Mouse (Mus musculus) megakaryocyte, embryonic 14.5 days (primary cell): ENCODE results near the gene Tnrc6b. TPM values are rescaled to one million over a fixed set of nuclear protein-coding genes. Genes with fewer than 3 reads are reported as not detected.

Experiments used
- H3K27me3 ChIP-seq: replicated peaks from 2 replicates; pipeline ENCODE3; 2012; ENCODE audit warnings: inconsistent platforms
- H3K36me3 ChIP-seq: replicated peaks from 2 replicates; pipeline ENCODE3; 2012; ENCODE audit warnings: low read length, inconsistent platforms, mixed read lengths
- H3K4me1 ChIP-seq: 2 replicates; pipeline ENCODE4 v1.6.1; 2012; ENCODE audit warnings: inconsistent platforms
- H3K4me3 ChIP-seq: replicated peaks from 2 replicates; pipeline ENCODE3; 2012; ENCODE audit warnings: moderate library complexity, mild to moderate bottlenecking, inconsistent platforms
- H3K9me3 ChIP-seq: 2 replicates; pipeline ENCODE4 v1.6.1; 2012; ENCODE audit warnings: inconsistent platforms
- FLI1 ChIP-seq: IDR thresholded peaks from 2 replicates; pipeline ENCODE4 v1.6.1; 2012; ENCODE audit warnings: low read length, inconsistent platforms, mixed read lengths
- GATA1 ChIP-seq: IDR thresholded peaks from 3 replicates; pipeline ENCODE4 v1.6.1; 2012; ENCODE audit warnings: mixed read lengths, low read length, inconsistent platforms, borderline replicate concordance
- polyA plus RNA-seq: library from polyadenylated mRNA; stranded (reverse); fragments of >175 nt; gene quantifications from 2 replicates; pipeline ENCODE4 v1.2.3, GENCODE M21; 2012; ENCODE audit warnings: low replicate concordance; ENCODE audit not compliant: insufficient read depth

The Tnrc6b gene
- polyA plus RNA-seq, 1 experiment: 19.3 TPM

- Histone ChIP-seq H3K27me3 (no peaks in the 10 kb centered on the region), H3K4me3 (no peak overlapping the region), H3K9me3 (no peaks in the 10 kb centered on the region), H3K4me1 (peaks cover 78% of the 10 kb centered on the region), H3K36me3 (peaks cover 53% of the 10 kb centered on the region)
- no peak for TF ChIP-seq GATA1
- no peak for TF ChIP-seq FLI1
Measured at GRCm38 (mm10) chr15:80822276-80822675, 111.2 kb downstream of the Tnrc6b start.

DNA sequence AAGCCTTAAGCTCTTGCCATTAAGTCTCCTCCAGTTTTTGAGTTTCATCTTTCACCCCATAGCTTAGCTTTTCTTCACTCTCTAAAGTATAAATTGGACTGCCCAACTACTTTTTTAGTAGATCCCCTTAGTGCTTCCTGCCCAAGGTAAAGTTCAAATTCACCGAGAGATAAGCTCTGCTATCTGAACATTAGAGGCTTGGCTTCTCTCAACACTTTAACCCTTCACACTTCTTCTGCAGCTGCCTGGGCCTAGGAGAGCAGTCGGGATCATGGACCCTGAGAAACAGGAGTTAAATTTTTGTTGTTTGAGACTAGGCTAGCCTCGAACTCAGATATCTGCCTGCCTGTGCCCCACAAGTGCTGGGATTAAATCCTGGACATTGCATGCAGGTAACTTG lies 120.1 kb downstream of the Tnrc6b start:
- TF ChIP-seq GATA1: no peak
- no peak for TF ChIP-seq FLI1
- Histone ChIP-seq H3K4me1 (peaks cover 85% of the 10 kb centered on the region), H3K4me3 (no peak overlapping the region)

DNA sequence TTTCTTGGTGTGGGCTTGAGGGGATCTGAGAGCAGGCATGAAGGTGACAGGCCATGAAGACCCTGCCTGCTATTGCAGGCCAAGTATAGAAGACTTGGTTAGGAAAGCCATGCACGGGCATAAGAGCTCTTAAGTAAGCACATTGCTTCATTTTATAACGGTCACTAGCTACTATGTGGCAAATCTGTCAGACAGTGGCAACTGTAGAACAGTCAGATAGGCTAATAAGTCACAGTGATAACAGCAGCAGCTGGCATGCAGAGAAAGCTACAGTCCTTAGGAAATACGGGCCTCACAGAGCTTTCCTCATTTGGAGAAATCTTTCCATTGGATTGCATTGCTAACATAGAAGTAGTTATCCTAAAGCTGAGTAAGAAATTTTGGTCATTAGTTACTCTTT lies 121.7 kb downstream of the Tnrc6b start:
- TF ChIP-seq FLI1 (no peak), GATA1 (no peak)
- H3K27me3 ChIP-seq: no peaks in the 10 kb centered on the region
- no peak overlapping the region for H3K4me3 ChIP-seq
- no peaks in the 10 kb centered on the region for H3K9me3 ChIP-seq
- H3K4me1 ChIP-seq: peaks cover 86% of the 10 kb centered on the region
- H3K36me3 ChIP-seq: peaks cover 39% of the 10 kb centered on the region

More for the DNA sequence above, 120.1 kb downstream of the Tnrc6b start:
- H3K9me3 ChIP-seq: no peaks in the 10 kb centered on the region
- H3K27me3 ChIP-seq: no peaks in the 10 kb centered on the region
- peaks cover 36% of the 10 kb centered on the region for H3K36me3 ChIP-seq

GRCm38 (mm10) chr15:80836246-80836645 lies 125.1 kb downstream of the Tnrc6b start:
- peaks cover 84% of the 10 kb centered on the region for H3K4me1 ChIP-seq
- no peak overlapping the region for H3K4me3 ChIP-seq
- peaks cover 32% of the 10 kb centered on the region for H3K36me3 ChIP-seq
- H3K27me3 ChIP-seq: no peaks in the 10 kb centered on the region
- H3K9me3 ChIP-seq: no peaks in the 10 kb centered on the region
- no peak for TF ChIP-seq GATA1
- no peak for TF ChIP-seq FLI1

DNA sequence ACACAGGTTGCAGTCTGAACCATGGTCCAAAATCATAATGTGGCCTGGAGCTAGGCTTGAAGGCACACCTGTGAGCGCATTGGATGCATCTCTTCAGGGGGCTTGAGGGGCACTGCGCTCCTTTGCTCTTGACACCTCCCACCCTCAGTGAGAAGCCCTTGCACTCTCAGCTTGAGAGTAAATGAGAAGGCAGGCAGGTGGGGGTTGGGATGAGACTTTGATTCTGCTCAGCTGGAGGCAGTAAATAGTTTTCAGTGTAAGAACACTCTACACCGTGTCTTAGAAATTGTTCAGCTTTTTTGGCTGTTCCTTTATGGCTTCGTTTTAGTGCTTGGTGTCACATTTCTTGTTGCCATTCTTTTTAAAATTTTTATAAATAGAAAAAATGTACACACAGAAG lies 127.7 kb downstream of the Tnrc6b start:
- Histone ChIP-seq H3K36me3 (peaks cover 32% of the 10 kb centered on the region), H3K4me1 (peaks cover 89% of the 10 kb centered on the region), H3K4me3 (peak overlapping the region; percentile 28), H3K9me3 (no peaks in the 10 kb centered on the region), H3K27me3 (no peaks in the 10 kb centered on the region)
- no peak for TF ChIP-seq GATA1
- TF ChIP-seq FLI1: no peak

GRCm38 (mm10) chr15:80839653-80840420 lies 128.7 kb downstream of the Tnrc6b start:
- Histone ChIP-seq H3K27me3 (no peaks in the 10 kb centered on the region), H3K36me3 (peaks cover 29% of the 10 kb centered on the region), H3K9me3 (no peaks in the 10 kb centered on the region), H3K4me3 (no peak overlapping the region), H3K4me1 (peaks cover 89% of the 10 kb centered on the region)
- TF ChIP-seq FLI1 (no peak), GATA1 (no peak)

DNA sequence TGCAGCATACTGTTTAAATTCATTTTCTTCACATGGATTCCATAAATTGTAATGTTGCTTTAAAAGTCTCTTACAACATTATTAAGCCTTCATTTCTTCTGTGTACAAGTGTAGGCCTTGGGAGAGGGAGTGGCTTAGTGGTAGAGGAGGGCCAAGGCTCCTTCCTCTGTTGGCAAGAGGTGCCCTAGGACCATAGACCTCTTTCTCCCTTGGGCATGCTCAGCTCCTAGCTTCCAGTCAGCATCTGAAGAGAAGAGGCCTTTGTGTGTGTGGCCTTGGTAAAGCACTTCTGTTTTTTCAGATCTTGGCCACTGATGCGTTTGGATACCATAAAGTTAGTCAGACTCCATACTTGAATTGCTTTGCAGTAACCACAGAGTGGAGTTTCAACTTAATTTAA lies 133.1 kb downstream of the Tnrc6b start:
- Histone ChIP-seq H3K9me3 (no peaks in the 10 kb centered on the region), H3K36me3 (peaks cover 31% of the 10 kb centered on the region), H3K4me1 (peaks cover 68% of the 10 kb centered on the region), H3K27me3 (no peaks in the 10 kb centered on the region), H3K4me3 (peak overlapping the region; percentile 31)
- TF ChIP-seq FLI1: no peak
- TF ChIP-seq GATA1: no peak

DNA sequence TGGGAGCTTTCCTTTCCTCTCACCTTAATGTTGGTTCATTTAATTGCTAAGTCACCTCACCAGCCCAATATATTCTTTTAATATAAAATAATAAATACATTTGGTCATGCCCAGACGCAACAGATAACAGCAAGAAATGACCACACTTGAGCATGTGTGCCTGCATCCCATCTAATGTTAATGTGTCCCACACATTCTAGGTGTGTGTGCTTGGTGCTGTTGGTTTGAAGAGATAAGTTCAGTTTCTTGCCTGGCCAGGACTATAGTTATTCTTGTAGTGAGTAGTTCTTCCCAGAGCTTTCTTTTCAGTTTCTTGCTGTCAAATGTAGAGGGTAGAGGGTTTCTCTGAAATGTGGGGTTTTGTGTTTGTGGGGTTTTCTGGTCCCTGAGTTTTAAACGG lies 133.8 kb downstream of the Tnrc6b start:
- Histone ChIP-seq H3K9me3 (no peaks in the 10 kb centered on the region), H3K36me3 (peaks cover 33% of the 10 kb centered on the region), H3K4me3 (no peak overlapping the region), H3K4me1 (peaks cover 68% of the 10 kb centered on the region), H3K27me3 (no peaks in the 10 kb centered on the region)
- no peak for TF ChIP-seq FLI1
- no peak for TF ChIP-seq GATA1

DNA sequence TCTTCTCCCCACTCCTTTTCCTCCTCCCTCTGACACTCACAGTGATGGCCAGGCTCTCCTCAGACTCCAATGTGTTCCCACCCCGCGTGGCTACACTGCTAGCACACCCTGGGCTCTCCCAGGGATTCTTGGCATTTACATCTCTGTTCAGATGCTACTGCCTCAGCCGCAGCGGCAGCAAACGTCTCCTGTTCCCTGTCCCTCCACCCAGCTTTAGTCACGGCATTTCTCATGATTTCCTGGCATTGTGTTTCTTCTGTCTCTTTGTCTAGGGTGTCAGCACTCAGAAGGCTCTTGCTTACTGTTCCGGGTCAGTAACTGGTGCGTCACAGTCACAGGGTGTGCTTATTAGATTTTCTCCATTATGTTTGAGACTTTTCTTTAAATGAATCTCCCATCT lies 138.9 kb downstream of the Tnrc6b start:
- peaks cover 64% of the 10 kb centered on the region for H3K4me1 ChIP-seq
- TF ChIP-seq GATA1 (no peak), FLI1 (no peak)

DNA sequence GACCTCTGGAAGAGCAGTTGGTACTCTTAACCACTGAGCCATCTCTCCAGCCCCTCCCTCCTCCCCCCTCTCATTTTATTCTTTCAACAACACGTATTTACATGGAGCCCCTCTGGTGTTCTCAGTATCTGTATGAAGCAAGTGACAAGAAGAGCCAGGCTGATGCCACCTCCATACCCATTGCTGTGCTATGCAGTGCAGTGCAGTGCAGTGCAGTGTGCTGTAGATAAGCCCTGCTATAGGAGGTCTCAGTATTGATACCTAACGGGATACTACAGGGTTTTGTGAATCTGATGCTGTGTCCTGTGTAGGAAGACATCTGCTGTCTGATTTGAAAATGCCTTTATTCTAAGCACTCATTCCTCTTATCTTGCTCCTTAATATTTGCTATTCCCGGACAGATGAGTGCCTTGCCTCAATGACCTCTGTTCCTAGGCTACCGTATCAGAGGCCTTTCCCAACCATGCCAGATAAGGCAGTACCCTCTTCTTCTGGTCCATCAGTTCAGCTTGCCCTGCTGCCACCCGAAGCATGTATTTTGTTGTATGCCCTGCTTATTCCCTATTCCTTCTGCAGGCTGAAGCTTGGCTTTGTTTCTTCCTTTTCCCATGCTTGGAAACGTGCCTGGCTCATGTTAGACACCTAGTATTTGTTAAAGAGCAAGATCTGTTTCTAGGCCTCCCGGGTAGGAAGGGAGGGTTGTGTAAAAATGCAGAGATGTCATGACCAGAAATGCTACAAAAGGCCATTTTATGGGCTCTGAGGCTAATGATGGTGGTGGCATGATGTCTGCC lies 139.8 kb downstream of the Tnrc6b start:
- H3K36me3 ChIP-seq: peaks cover 48% of the 10 kb centered on the region
- no peaks in the 10 kb centered on the region for H3K27me3 ChIP-seq
- H3K9me3 ChIP-seq: no peaks in the 10 kb centered on the region
- TF ChIP-seq FLI1 (no peak), GATA1 (no peak)
- peaks cover 66% of the 10 kb centered on the region for H3K4me1 ChIP-seq
- H3K4me3 ChIP-seq: no peak overlapping the region

More for the DNA sequence above, 138.9 kb downstream of the Tnrc6b start:
- Histone ChIP-seq H3K27me3 (no peaks in the 10 kb centered on the region), H3K9me3 (no peaks in the 10 kb centered on the region), H3K36me3 (peaks cover 48% of the 10 kb centered on the region), H3K4me3 (no peak overlapping the region)
